Mouse (Mus musculus): Measurements from ENCODE around the gene Pcsk7. TPM values are rescaled to one million over a fixed set of nuclear protein-coding genes. Genes with fewer than 3 reads are reported as not detected.

Pcsk7 gene
- polyA plus RNA-seq, 1 experiment from 2014 or later: 25.0 TPM

DNA sequence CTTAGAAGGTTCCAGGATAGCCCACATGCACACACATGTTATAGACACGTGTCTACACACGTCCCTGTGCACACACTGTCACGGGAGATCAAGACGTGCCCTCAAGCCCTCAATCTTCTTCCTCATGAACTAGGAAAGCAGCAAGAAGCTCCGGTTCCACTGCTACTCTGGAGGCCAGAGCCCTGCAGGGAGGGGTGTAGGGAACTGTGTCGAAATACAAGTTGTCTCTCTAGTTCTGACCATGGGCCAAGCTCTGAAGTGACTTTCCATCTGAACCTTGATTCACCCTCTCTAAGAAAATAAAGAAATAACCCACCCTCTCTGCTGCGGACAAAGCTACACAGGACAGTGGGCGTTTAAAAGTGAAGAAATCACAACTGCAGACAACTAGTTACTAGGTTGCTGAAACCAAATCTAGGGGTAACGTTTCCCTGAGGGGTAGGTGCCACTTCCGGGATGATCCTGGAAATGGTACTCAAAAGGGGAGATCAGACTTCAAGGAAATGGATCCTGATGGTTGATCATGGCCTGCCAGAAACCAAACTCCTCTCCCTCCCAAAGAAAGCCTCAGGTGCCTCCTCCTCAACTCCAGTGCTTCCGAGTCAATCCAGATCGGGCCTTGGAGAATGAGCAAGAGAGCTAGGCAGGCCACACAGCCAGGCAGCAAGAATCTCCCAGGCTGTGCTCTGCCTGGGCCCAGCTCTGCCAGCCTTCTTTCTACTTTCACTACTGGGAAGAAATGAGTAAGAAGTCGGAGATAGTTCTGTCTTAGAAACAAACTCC lies 47.4 kb downstream of the Pcsk7 start:
- Histone ChIP-seq H3K27ac (replicated peaks) (peak overlapping the region; percentile 90), H3K4me3 (replicated peaks) (peak overlapping the region; percentile 90), H3K36me3 (peaks cover 35% of the 10 kb centered on the region), H3K4me1 (peaks cover 47% of the 10 kb centered on the region), H3K9ac (replicated peaks) (peak overlapping the region; percentile 96), H3K27me3 (replicated peaks) (no peaks in the 10 kb centered on the region), H3K4me2 (peak overlapping the region; percentile 94), H3K9me3 (replicated peaks) (no peaks in the 10 kb centered on the region)
- WGBS: 67% methylated on average over 13 of the region's 13 CpGs
- ATAC-seq (ENCODE audit: low FRiP score): no peak

DNA sequence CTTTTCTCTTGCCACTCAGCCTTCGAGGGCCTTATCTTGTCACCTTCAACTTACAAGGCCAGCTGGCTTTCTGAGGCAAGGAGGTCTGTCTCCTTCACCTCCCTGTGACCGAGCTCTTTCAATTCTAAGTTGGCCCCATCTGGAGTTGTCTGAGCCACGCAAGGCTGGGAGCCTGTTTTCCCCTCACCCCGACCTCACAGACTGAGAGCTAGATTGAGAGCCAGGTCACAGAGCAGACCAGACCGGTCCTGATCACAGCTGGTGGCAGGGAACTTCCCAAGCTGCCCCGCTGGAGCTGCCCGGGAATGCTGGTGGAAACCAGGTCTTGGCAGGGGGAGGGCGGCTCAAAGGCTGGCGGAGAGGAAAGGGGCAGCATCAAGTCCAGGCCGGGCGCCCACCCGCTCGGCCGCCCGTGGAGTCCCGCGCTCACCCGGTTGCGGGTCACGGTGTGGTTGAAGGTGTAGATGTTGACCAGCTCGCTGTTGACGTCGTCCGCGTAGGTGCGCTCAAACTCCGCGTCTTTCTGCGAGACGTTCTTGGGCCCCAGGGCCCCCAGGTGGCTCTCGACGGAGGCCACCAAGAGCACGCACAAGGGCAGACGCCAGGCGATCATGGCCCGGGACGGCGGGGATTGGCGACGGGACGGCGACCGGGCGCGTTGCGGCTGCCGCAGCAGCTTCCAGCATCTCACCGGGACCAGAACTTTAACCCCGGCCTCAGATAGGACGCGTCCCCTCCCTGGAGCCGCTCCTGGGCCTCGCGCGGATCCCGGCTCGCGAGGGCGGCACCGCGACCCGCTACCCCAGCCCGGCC lies 48.2 kb downstream of the Pcsk7 start:
- 1% methylated on average over 51 of the region's 63 CpGs for WGBS
- Histone ChIP-seq H3K27me3 (replicated peaks) (no peaks in the 10 kb centered on the region), H3K9me3 (replicated peaks) (no peaks in the 10 kb centered on the region), H3K27ac (replicated peaks) (peak overlapping the region; percentile 90), H3K36me3 (peaks cover 28% of the 10 kb centered on the region), H3K4me3 (replicated peaks) (peak overlapping the region; percentile 90), H3K4me2 (peak overlapping the region; percentile 94), H3K4me1 (peaks cover 52% of the 10 kb centered on the region), H3K9ac (replicated peaks) (peak overlapping the region; percentile 96)
- peak; percentile 55 for ATAC-seq (ENCODE audit: low FRiP score)

DNA sequence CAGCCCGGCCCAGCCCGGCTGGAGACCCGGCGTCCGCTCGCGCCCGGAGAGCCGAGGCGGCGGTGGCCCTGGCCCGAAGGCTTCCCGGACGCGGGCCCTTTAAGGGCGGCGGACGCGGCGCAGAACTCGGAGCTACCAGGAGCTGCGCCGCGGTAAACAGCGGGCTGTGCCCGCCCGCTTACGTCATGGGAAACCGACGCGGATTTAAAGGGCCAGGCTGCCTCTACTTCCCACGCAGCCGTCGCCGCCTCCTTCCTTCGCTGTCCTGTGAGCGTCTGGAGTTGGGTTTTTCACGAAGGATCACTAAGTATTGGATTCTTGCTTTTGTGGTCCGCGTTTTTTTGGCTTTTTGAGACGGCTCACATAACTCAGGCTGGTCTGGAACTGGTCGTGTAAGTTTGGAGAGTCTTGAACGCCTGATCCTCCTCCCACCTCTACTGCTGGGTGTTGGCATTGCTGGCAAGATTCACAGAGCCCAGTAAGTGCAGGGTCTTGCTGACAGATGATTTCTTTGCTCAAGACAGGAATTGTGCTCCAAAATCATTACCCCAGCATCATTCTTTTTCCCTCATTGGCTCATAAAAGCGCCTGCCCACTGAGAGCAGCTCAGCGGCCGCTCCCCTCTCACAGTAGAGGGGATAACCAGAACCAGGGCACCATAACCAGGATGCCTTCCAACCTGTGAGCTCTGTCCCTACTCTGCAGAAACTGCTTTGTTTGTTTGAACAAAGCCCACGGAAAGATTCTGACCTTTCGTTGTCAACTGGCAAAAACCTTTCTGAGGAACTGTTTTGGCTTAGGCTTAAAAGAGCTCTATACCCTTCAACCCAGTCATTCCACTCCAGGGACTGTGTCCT lies 49.0 kb downstream of the Pcsk7 start, which contains the start of gene Sidt2:
Sidt2 (minus strand) TSS at position 152 of the 857 bp plus-strand sequence.
- Histone ChIP-seq H3K9me3 (replicated peaks) (no peaks in the 10 kb centered on the region), H3K27ac (replicated peaks) (peak within 1 kb of the TSS; percentile 90), H3K4me1 (peaks cover 52% of the 10 kb centered on the region), H3K36me3 (peaks cover 20% of the 10 kb centered on the region), H3K27me3 (replicated peaks) (no peaks in the 10 kb centered on the region), H3K4me3 (replicated peaks) (peak within 1 kb of the TSS; percentile 90), H3K9ac (replicated peaks) (peak within 1 kb of the TSS; percentile 96), H3K4me2 (peak within 1 kb of the TSS; percentile 94)
- WGBS: under 1% methylated on average over 47 of the region's 48 CpGs
- ATAC-seq (ENCODE audit: low FRiP score): peak; percentile 97

DNA sequence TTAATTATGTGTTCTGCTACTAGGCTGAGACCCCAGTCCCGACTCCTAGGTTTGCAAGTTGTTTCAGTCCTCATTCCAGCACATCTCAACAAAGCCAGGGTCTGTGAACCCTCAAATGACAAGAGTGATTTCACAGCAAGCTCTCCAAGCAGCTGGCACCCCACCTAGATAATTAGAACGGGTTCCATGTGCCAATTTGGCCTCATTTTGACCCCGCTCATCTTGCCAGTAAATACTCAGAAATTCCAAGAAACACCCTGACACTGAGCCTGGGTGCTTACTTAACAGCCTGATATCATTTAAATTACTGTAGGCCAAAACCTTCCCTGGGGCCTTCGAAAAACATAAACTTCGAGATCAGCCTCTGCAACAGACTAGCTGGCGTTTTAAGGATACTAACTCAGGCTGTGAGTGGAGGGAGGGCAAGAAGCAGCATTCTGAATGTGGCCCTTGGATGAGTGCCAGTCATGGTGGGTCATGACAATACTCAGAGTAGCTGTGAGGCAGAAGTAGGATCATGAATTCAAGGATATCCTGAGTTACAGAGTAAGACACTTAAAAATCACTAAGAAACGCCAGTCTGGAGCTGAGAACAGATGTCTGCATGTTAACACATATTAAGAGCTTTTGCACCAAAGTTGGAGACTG lies 51.9 kb downstream of the Pcsk7 start:
- Histone ChIP-seq H3K9me3 (replicated peaks) (no peaks in the 10 kb centered on the region), H3K4me3 (replicated peaks) (no peak overlapping the region), H3K4me1 (peaks cover 47% of the 10 kb centered on the region), H3K27ac (replicated peaks) (peak overlapping the region; percentile 38), H3K9ac (replicated peaks) (no peak overlapping the region), H3K27me3 (replicated peaks) (no peaks in the 10 kb centered on the region), H3K4me2 (no peak overlapping the region), H3K36me3 (peaks cover 17% of the 10 kb centered on the region)
- ATAC-seq (ENCODE audit: low FRiP score): no peak
- WGBS: 51% methylated on average over 7 of the region's 7 CpGs

DNA sequence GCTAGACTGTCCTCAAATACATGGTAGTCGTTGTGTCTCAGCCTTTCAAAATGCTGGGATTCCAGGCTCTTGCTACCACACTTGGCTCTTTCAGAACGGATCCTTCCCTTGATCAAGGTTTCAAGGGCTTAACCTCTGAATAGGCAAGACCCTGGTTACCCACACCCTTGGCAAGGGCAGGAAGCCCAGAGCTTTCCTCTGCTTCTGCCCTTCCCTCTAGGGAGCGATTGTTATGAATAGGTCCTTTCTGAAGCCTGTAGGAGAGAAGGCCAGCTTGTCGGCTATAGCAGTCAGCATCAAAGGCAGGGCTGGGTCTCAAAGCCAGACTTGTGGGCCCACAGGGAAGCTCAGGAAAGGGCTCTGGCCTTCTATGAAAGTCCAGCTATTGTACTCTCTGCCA lies 52.6 kb downstream of the Pcsk7 start:
- Histone ChIP-seq H3K27ac (replicated peaks) (peak overlapping the region; percentile 38; the same call in 1 of the 2 replicates), H3K4me1 (peaks cover 40% of the 10 kb centered on the region), H3K9me3 (replicated peaks) (no peaks in the 10 kb centered on the region), H3K9ac (replicated peaks) (no peak overlapping the region), H3K27me3 (replicated peaks) (no peaks in the 10 kb centered on the region), H3K4me3 (replicated peaks) (no peak overlapping the region), H3K4me2 (no peak overlapping the region), H3K36me3 (peaks cover 24% of the 10 kb centered on the region)
- ATAC-seq (ENCODE audit: low FRiP score): no peak
- WGBS: 40% methylated on average over 4 of the region's 4 CpGs

DNA sequence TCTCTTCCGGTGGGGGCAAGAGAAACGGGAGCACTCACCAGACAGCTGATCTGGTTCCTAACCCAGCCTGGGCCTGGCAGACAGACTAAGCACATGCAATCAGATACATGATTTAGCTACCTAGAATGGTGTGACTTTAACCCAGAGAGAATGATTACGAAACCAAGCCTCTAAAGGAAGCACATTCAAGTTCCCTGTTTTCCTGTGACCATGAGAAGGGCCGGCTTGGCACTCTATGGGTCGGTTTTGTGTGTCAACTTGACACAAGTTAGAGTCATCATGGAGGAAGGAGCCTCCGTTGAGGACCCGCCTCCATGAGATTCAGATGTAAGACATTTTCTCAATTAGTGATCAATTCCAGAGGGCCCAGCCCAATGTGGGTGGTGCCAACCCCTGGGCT lies 53.4 kb downstream of the Pcsk7 start:
- no peaks in the 10 kb centered on the region for H3K27me3 ChIP-seq (replicated peaks)
- peaks cover 31% of the 10 kb centered on the region for H3K36me3 ChIP-seq
- H3K9me3 ChIP-seq (replicated peaks): no peaks in the 10 kb centered on the region
- ATAC-seq (ENCODE audit: low FRiP score): no peak
- 90% methylated on average over 7 of the region's 7 CpGs for WGBS
- H3K4me1 ChIP-seq: peaks cover 34% of the 10 kb centered on the region
- H3K4me3 ChIP-seq (replicated peaks): no peak overlapping the region
- no peak overlapping the region for H3K9ac ChIP-seq (replicated peaks)
- no peak overlapping the region; the same call in 1 of the 2 replicates for H3K27ac ChIP-seq (replicated peaks)
- no peak overlapping the region for H3K4me2 ChIP-seq

DNA sequence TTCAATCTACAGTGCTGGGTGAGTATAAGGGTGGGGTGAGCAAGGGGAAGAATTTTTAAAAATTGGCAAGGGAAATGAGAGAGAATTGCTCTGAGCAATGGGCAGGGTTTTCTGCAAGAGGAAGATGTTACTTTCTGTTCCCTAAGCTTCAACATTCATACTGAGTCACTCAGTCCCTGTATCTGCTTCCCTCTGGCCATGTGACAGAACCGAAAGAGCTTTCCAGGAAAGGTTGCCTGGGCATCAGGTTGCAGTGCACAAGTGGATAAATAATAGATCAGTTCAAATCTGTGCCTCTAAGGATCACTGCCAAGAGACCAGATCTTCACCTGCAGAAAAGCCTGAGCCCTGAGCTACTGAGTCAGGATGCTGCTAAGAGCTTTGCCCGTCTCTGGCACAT lies 55.6 kb downstream of the Pcsk7 start:
- WGBS: 87% methylated on average over 2 of the region's 2 CpGs
- no peak for ATAC-seq (ENCODE audit: low FRiP score)
- Histone ChIP-seq H3K4me3 (replicated peaks) (no peak overlapping the region), H3K36me3 (peaks cover 46% of the 10 kb centered on the region), H3K4me2 (no peak overlapping the region), H3K9me3 (replicated peaks) (no peaks in the 10 kb centered on the region), H3K27ac (replicated peaks) (no peak overlapping the region), H3K27me3 (replicated peaks) (no peaks in the 10 kb centered on the region), H3K4me1 (peaks cover 19% of the 10 kb centered on the region; the same call in 1 of the 2 replicates), H3K9ac (replicated peaks) (no peak overlapping the region)

DNA sequence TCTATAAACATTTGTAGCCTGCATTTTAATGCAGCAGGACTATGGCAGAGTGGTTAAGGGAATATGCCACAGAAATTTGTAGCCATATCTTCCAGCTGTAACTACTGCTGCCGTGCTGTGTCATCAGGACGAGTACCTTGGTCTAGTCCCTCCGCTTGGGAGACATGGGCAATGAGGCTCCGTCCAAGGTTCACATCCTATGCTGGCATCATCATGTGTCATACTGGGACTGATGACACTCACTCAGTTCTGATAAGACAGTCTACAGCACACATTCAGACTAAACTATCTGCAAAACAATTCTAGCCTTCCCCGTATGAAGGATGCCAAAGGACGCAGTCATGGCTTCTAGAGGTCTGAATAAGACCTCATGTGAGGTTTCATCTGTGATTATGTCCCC lies 57.3 kb downstream of the Pcsk7 start:
- 93% methylated on average over 6 of the region's 6 CpGs for WGBS
- H3K36me3 ChIP-seq: peaks cover 60% of the 10 kb centered on the region

DNA sequence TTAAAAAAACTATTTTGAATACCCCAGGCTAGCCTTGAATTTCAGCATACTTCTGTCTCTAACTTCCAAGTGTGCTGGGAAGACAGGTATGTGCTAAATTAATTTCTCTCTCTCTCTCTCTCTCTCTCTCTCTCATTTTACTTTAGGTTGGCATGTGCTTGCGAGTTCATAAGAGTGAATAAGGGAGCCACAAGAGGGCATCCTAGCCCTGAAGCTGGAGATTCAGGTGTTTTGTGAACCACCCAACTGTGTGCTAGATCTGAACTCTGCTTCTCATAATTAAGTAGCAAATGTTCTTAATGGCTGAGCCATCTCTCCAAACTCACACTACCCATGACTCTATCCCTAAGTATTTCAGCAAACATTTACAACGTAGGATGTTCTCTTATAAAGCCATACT lies 70.6 kb downstream of the Pcsk7 start:
- WGBS: 82% methylated on average over 2 of the region's 2 CpGs
- no peak overlapping the region for H3K4me3 ChIP-seq (replicated peaks)
- no peak overlapping the region for H3K9ac ChIP-seq (replicated peaks)
- H3K27me3 ChIP-seq (replicated peaks): no peaks in the 10 kb centered on the region
- no peaks in the 10 kb centered on the region for H3K9me3 ChIP-seq (replicated peaks)
- no peak for ATAC-seq (ENCODE audit: low FRiP score)
- H3K4me2 ChIP-seq: no peak overlapping the region
- no peak overlapping the region for H3K27ac ChIP-seq (replicated peaks)
- H3K4me1 ChIP-seq: peaks cover 26% of the 10 kb centered on the region
- peaks cover 34% of the 10 kb centered on the region for H3K36me3 ChIP-seq

More for the DNA sequence above, 57.3 kb downstream of the Pcsk7 start:
- Histone ChIP-seq H3K27me3 (replicated peaks) (no peaks in the 10 kb centered on the region), H3K27ac (replicated peaks) (no peak overlapping the region), H3K4me2 (no peak overlapping the region), H3K4me3 (replicated peaks) (no peak overlapping the region), H3K9me3 (replicated peaks) (no peaks in the 10 kb centered on the region), H3K4me1 (peaks cover 6% of the 10 kb centered on the region; the same call in 1 of the 2 replicates), H3K9ac (replicated peaks) (no peak overlapping the region)
- ATAC-seq (ENCODE audit: low FRiP score): no peak
